Mouse (Mus musculus): ENCODE data around the gene Epn2.

DNA sequence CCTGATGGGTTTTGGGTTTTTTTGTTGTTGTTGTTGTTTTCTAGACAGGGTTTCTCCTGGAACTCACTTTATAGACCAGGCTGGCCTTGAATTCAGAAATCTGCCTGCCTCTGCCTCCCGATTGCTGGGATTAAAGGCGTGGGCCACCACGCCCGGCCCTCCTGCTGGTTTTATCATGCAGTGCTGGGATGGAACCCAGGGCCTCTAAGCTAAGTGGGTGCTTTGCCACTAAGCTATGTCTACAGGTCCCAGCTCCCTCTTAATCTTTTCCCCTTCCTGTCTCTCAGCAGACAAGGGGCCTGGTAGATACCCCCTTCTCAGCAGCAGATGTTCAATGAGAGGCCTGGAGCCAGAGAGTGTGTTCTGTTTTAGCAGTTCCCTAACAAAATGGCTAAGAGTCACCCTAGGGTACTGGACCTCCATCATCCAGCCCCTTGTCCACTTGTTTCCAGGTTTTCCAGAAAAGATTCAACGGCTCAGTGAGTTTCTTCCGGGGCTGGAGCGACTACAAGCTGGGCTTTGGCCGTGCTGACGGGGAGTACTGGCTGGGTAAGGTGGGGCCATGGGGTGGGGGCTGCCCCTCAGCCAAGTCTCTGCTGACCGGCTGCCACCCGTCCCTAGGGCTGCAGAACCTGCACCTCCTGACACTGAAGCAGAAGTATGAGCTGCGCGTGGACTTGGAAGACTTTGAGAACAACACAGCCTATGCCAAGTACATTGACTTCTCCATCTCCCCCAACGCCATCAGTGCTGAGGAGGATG lies 92.8 kb downstream of the Epn2 start:
- TF ChIP-seq CTCF (IDR thresholded peaks at IDR 0.05; ENCODE audit: low read depth, low read length) (no peak), POLR2A (IDR thresholded peaks at IDR 0.05; ENCODE audit: borderline replicate concordance, low read depth, low read length) (no peak)

Measured in bone marrow macrophage, adult 2 months (primary cell).